Mouse (Mus musculus): ENCODE data around the gene Myl12a.

The Myl12a gene

DNA sequence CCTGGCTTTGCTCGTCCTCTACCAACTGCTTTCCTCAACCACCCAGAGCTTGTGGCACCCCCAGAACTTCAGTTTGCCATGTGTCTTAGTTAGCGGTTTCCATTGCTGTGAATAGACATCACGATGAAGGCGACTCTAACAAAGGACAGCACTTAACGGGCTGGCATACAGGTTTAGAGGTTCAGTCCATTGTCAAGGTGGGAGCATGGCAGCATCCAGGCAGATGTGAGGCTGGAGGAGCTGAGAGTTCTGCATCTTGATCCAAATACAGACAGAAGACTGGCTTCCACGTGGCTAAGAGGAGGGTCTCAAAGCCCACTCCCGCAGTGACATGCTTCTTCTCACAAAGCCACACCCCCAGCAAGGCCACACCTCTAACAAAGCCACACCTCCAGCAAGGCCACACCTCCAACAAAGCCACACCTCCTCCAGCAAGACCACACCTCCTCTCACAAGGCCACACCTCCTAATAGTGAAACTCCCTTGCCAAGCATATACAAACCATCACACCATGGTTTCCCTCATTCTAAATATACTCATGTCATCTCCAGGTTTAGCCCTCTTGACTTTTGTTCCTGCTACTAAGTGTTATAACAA lies 8.1 kb upstream of the Myl12a start:
- no peak for DNase-seq (ENCODE audit: low read depth)

DNA sequence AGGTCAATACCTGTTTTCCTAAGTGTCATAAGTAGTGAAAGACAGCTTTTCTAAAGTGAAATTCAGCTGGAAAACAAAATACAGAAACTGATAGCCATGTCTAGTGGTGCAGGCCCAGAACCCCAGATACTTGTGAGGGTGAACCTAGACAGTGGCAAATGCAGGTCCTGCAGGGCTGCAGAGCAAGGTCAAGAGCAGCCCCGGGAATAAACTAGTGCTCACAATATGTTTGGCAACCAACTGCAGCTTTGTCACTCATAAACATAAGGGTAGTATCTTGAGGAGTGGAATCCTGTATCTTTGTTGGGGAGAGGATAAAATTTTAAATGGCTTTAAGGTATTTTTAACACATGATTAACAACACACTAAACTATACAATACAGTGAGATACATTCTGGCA lies 7.1 kb upstream of the Myl12a start:
- DNase-seq (ENCODE audit: low read depth): no peak

DNA sequence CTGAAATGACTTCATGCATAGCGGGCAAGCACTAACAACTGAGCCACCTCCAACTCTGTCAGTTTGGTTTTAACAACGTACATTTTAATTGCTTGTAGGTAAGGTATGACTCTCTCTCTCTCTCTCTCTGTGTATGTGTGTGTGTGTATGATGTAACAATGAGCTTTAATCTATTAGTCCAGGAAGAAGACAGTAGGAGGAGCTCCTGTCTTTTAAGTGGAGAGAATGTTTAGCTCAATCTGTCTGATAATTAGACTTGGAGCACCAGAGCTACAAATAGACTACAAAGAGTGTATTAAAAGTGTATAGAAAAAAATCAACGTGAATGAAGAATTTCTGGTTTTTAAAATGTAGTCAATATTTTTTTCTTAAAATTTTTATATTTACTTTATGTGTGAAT lies 6.0 kb upstream of the Myl12a start:
- DNase-seq (ENCODE audit: low read depth): no peak

DNA sequence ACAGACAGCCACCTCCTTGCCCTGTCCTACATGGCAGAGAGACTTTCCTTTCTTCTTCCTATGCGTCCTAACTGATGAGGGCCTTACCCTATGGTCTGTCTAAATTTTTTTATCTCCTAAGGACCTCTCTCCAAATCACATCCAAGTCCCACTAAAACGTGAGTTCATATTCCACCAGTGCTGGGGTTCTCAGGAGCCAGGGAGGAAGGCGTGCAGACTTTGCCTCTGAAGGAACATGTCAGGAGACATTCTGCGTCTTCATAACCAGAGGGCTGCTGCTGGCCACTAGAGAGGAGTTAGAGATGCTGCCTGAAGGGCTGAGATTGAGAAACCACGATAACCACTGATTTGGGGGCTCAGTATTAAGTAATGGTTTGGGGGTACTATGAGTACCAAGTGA lies 4.3 kb upstream of the Myl12a start:
- DNase-seq (ENCODE audit: low read depth): no peak

DNA sequence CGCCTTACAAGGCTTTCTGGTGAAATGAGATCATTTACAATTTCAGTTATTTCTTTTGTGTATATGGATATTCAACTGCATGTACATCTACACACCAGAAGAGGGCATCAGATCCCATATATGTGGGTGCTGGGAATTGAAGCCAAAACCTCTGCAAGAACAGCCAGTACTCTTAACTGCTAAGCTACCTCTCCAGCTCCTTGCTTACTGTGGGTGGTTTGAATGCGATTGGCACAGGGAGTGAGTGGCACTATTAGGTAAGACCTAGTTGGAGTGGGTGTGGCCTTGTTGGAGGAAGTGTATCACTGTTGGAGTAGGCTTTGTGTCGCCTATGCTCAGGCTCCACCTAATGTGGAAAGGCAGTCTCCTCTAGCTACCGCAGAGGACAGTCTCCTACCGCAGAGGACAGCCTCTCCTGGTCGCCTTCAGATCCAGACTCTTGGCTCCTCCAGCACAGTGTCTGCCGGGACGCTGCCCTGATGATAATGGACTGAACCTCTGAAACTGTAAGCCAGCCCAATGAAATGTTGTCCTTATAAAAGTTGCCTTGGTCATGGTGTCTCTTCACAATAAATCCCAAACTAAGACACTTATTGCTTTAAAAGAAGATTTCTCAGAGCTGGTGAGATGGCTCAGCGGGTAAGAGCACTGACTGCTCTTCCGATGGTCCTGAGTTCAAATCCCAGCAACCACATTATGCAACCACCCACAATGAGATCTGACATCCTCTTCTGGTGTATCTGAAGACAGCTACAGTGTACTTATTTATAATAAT lies 1.7 kb upstream of the Myl12a start:
- no peak for DNase-seq (ENCODE audit: low read depth)

DNA sequence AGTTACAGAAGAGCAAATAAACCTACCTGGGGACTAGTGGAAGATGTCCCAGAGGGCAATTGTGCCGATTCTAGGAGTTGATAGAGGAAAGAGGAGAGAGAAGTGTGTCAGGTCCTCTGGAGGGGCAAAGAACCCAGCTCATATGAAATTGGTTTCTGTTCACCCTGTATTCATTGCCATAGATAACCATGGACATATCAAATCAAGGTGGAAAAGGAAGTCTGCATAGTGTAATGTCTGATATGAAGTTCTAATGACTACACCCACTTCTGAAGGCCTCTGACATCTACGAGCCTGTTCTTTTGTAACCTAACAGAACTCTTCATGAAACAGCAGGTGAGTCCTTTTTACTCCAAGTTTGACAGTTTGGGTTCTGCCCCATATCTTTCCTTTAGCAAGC lies 1.0 kb upstream of the Myl12a start:
- no peak for DNase-seq (ENCODE audit: low read depth)

DNA sequence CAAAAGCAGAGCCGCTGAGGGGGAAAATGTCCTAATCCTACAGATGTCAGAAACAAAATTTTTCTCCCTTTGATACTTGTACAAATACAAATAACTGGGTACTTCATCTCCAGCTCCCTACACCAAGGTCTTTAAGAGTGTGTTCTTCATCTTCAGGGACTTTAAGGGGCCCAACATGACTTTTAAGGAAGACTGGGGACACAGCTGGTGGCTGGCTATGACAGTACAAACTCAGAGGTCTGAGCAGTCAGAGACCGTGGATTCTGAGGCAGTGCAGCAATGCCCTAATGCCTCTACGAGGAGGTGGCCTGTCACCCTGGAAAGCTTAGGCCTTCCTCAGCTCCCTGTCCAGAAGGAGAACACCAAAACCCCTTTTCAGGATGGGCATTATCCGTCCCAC lies 434 bp upstream of the Myl12a start:
- no peak for DNase-seq (ENCODE audit: low read depth)

DNA sequence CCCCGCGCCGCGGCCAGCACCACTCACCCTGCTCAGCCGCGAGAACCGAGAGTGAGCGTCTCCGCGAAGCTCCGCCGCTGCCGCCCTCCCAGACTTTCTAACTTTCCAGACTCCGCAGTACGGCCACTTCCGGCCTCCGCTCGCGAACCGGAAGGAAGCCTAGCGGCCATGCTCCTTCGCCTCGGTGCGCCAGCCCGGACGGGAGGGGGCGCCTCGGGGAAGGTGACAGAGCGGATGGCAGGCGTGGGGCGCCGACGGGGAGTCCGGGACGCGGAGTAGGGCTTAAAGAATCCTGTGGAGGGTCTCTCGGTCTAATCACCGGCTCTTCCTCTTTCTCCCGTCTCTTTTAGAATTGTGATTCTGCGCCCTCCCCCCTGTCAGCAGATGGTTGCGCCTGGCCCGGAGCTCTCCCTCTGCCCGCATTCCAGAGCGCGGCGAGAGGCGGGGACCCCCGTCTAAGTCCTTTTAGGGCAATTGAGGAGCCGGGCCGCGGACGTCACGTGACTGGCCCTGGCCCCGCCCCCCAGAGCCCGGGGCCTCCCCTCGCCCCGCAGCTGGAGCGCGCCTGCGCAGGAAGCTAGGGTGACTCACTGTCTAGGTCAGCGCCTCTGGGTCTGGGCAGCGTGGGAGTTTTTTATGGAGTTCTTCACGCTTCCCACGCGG lies 466 bp downstream of the Myl12a start, which contains the start of gene Myom1:
Gene Myom1 (plus strand): TSS at position 553 of the 663 bp plus-strand sequence.
- DNase-seq (ENCODE audit: low read depth): peak; percentile 95

DNA sequence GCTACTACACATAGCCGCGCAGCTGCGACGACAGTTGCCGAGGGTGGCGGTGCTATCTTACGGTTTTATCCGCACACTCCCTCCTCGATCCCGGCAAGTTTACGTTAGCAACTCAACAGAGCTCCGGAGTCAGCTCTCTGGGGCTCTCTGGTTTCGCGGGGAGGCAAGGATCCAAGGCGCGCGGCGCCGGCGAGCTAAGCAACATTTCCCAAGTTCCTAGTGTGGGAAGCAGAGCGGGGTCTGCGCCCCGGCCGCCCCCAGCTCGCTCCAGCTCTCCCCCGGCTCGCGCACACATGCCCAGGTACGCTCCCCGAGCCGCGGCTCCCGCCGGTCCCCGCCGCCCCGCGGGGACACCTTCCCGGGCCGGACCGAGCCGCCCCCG lies 988 bp downstream of the Myl12a start:
- no peak for DNase-seq (ENCODE audit: low read depth)

DNA sequence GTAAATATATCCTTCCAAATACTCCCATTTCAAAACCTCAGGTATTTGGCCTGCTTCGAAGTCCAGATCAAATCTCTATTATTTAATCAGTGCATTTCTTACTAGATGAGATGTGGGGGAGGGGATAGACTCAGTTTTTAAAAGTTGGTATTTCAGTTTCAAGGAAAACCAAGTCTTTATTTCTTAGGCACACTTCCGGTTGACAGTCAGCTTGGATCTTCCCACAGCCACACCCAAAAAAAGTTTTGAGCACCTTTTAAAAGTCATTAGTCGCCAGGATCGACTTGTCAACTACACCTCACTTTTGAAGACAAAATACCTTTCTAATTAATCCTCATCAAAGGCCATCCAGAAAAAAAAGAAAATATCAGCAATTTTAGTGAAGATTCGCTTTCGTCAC lies 1.6 kb downstream of the Myl12a start:
- no peak for DNase-seq (ENCODE audit: low read depth)

DNA sequence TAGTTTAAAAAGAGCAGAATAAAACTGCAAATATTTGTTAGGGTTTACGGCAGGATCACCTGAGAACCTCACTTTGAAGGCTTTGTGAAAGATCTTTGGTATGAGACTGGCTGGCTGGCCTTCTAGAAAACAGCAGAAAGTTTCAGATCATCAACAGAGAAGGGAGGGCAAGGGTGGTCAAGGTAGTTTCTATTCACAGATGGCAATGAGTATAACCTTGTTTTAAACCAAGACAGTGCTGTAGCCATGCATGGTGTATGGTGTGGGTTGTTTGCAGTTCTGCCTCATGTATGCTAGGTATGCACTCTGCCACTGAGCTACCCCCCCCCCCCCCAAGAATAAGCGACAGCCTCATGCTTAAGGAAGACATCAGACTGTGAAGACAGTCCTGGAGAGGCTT lies 2.4 kb downstream of the Myl12a start:
- DNase-seq (ENCODE audit: low read depth): no peak

DNA sequence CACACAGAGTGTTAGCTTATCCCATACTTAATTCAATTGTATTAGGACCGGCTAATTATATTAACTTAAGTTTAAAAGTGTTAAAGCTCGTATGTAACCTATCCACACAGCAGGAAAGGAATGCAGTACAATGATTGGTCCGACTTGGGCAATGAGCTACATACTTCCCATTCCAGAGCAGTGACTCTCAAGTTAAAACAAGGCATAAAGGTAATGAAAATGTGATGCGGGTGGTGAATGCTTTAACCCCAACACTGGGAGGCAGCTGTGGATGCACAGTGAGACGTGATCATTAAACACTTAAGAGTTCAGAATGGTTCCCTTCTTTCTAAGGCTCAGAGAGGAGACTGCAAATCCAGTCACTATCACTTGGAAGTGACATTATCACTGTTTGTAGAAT lies 3.5 kb downstream of the Myl12a start:
- DNase-seq (ENCODE audit: low read depth): no peak

DNA sequence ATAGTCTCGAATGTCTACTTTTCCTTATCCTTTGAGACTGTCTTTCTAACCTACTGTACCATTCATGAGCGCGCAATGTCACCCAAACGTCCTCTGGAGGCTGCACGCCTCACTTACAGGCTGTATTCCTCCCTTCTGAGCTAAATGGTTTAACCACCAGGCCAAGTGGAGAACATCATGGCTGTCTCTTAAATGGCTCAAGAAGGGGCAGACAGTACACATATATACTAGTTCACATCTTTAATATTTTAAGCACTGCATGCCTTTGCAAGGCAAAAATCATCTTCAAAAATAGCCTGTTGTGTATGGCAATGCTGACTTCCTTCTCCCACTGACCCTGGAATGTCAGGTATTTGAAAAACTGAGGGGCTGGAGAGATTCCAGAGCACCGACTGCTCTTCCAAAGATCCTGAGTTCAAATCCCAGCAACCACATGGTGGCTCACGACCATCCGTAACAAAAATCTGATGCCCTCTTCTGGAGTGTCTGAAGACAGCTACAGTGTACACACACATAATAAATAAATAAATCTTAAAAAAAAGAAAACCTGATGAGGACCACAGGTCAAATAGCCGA lies 4.2 kb downstream of the Myl12a start:
- no peak for DNase-seq (ENCODE audit: low read depth)

DNA sequence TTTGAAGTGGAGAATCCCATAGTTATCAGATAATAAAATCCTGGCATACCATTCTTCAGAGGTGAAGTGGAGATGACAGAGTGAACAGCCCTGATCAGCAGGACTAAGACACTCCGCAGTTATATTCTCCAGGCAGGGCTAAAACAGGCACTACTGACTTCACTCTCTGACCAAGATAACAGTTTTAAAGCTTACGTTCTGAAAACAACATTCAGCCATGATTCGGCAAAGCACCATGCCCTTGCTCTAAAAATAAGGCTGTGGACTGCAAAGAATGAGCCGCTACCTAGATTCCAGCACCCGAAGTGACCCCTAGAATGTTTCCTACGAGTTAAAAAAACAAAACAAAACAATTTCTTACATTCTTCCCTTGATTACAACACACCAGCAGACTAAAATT lies 4.8 kb downstream of the Myl12a start:
- no peak for DNase-seq (ENCODE audit: low read depth)

DNA sequence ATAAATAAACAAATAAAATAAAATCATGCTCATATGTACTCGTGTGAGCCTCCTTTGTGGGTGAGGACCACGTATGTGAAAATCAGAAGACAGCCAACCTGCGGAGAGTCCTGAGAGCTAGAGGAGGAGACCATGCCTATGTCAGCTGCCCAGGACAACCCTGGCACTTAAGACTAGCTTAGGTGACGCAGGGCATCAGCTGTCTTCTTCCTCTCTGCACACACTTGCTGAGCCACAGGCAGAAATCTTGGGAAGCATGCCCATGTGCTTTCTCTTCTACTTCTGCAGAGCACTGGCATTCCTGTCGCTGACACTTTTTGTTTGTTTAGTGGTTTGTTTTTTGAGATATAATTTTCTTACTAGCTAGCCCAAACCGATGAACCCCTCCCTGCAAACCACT lies 7.1 kb downstream of the Myl12a start:
- DNase-seq (ENCODE audit: low read depth): no peak

DNA sequence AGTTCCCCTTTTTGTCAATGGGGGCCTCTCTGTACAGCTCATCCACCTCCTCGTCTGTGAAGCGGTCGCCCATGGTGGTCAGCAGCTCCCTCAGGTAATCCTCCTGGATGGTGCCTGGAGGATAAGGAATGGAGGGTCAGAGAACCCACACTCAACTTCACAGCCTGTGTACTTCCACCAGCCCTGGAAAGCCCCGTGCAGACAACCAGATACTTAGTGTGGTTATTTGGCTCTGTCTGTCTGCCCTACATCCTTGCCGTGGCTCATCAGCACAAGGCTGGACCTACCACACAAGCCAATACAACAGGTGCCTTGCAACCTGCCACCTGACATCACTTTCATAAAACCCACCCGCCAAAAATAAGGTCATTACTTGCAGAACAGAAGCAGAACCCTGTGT lies 8.0 kb downstream of the Myl12a start:
- DNase-seq (ENCODE audit: low read depth): no peak

DNA sequence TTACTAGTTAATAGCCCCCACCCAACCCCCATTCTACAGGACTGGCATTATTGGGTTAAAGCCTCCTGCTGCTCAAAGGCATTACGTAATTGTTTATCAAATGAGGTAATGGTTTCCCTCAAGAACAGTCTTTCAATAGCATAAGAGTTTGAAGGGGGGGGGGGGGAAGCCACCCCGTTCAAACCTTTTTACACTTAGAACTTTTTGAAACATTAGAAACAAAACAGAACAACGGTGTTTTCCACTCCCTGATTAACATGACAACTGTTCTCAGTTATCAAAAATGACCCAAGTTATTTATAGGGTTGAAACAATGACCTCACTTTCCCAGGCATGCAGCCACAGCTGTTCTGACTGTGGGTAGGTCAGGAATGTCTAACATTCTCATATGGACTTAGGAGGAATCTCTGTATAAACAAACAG lies 9.3 kb downstream of the Myl12a start:
- DNase-seq (ENCODE audit: low read depth): no peak

DNA sequence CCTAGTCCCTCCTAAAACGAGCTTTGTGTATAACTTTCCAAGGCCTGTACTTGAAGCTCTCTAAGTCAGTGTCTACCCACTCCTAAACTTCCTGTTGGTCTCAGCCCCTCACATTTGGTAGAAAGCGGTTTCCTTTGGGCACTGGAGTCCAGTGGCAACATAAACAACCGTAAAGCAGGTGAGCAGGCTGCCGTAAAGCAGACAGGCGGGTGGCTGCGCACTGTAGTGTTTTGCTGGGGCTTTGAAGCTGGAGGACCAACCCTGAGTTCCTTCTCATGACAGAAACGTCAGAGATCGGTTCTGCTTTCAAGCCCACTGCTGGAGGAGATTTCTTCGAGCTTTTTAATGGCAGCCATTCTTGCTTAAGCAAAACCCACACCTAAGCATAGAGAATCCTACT lies 10.0 kb downstream of the Myl12a start:
- no peak for DNase-seq (ENCODE audit: low read depth)

DNA sequence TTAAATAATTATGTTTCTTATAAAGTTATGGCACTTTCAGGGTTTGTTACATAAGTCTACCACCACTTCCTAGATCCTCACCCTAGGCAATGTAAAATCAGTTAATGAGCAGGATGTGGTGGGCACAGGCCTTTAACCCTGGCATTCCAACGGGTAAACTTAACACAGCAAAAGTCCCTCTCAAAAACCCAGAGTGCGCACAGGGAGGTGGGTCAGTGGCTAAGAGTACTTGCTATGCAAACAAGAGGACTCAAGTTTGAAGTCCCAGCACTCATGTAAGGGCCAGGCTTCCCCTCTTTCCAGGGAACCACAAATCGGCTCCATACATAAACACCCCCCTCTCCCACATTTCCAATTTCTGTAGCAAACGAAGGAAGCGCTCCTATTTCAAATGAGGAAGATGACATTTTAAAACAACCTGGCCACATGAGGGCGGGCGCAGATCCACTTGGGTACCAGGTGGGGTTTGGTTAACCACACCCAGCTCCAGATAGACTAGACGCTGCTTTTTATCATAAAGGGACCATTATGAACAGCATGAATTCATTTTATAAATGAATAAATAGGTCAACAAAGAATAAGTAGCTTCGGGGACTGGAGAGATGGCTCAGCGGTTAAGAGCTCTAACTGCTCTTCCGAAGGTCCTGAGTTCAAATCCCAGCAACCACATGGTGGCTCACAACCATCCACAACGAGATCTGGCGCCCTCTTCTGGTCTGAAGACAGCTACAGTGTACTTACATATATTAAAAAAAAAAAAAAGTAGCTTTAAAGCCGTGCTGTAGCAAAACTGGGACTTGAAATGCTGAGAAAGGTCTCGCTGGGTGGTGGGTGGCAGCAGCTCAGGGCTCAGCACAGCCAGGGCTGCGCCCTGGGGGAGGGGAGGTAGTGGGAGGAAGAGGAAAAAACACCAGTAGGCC lies 10.7 kb downstream of the Myl12a start:
- DNase-seq (ENCODE audit: low read depth): peak; percentile 53

DNA sequence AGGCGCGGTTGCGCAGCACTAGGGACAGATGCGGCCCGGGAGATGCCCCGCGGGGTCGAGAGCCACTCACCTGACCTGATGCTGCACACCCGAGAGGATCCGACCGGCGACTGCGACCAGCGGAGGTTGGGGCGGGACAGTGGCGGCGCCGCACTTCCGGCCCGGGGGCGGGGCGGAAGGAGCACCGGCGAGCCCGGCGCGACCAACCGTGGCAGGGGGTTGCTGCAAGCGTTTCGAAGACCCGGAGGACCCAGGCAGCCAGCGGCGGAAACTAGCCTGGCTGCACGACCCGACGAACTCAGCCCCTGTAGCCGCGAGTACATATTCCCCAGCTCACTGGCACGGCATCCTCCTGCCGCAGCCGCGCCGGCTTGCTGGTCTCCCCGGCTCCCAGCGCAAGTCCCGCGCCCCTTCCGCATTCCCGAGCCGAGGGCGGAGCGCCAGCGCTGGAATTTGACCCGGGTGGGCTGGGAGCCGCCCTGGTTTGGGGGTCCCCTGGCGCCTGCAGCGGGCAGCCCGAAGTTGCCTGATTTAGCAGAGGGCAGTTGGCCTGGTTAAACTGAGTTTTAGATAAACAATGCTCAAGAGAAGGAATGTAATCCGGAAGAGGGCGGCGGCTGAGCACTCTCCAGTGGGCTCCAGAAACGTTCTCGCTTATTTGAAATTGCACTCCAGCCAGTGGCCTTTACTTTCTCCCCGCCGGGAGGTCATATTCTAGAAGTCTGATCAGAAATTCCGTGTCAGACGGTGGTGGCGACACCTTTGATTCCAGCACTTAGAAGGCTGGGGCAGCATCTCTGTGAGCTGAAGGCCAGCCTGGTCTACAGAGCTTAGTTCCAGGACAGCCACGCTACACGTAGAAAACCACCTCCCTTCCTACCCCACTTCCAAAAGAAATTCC lies 12.0 kb downstream of the Myl12a start:
- peak; percentile 54 for DNase-seq (ENCODE audit: low read depth)

DNA sequence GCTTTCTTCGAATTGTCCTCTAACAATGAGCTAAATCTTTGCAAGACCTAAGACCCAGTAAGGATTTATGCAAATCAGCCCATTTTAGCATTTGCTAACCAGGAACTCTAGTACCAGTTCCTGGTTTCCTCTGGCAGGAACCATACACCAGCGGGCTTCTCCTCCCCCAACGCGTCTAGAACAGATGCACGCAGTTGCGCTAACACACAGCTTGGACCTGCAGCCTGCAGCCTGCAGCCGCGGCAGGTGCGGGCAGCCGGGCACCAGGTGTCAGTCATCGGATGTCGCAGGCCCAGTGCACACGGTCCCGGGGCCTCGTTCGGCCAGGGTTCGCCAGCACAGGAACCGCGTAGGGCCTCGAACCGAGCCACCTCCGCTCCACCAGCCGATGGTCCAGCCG lies 12.7 kb downstream of the Myl12a start:
- DNase-seq (ENCODE audit: low read depth): no peak

Measured in c-Kit-positive CD71-positive TER-119-negative erythroid progenitor cells, embryonic 14.5 days (primary cell).